Mouse (Mus musculus) liver, embryonic 16.5 days (tissue): ENCODE data around the gene Artn. TPM values are rescaled to one million over a fixed set of nuclear protein-coding genes. Genes with fewer than 3 reads are reported as not detected.

Experiments used
- ATAC-seq: fragments of 200-750 bp; cut with Nextera tagmentation; 2 replicates; pipeline ENCODE4 v1.8.0; 2017; ENCODE audit warnings: low read depth, mild to moderate bottlenecking, moderate number of reproducible peaks, moderate library complexity
- H3K27ac ChIP-seq: fragments of 300-500 bp; sonication (generic); 2 replicates; pipeline ENCODE4 v1.5.1; 2014; ENCODE audit warnings: mild to moderate bottlenecking, low read length
- H3K27me3 ChIP-seq: fragments of 300-500 bp; sonication (generic); 2 replicates; pipeline ENCODE4 v1.6.1; 2014; ENCODE audit warnings: low read depth, low read length, mixed read lengths; ENCODE audit not compliant: control insufficient read depth, insufficient read depth
- H3K36me3 ChIP-seq: fragments of 300-500 bp; sonication (generic); 2 replicates; pipeline ENCODE4 v1.6.1; 2014; ENCODE audit warnings: mild to moderate bottlenecking; ENCODE audit not compliant: control insufficient read depth, insufficient read depth
- H3K4me1 ChIP-seq: fragments of 300-500 bp; sonication (generic); 2 replicates; pipeline ENCODE4 v1.6.1; 2014; ENCODE audit warnings: low read depth, low read length, mixed read lengths; ENCODE audit not compliant: control insufficient read depth
- H3K4me2 ChIP-seq: fragments of 300-500 bp; sonication (generic); 2 replicates; pipeline ENCODE4 v1.6.1; 2014; ENCODE audit warnings: low read depth, low read length, mixed read lengths
- H3K4me3 ChIP-seq: fragments of 300-500 bp; sonication (generic); 2 replicates; pipeline ENCODE4 v1.5.1; 2014; ENCODE audit warnings: low read depth, mild to moderate bottlenecking, low read length
- H3K9ac ChIP-seq: fragments of 300-500 bp; sonication (generic); 2 replicates; pipeline ENCODE4 v1.6.1; 2014; ENCODE audit warnings: low read depth, low read length
- H3K9me3 ChIP-seq: fragments of 300-500 bp; sonication (generic); replicated peaks from 2 replicates; pipeline ENCODE4 v1.6.1; 2016; ENCODE audit warnings: low read length; ENCODE audit not compliant: control insufficient read depth
- WGBS: fragments of 180-500 bp; shearing (Covaris S2); extraction: QIAGEN DNeasy Blood & Tissue Kit; methylation state at CpG from one replicate; pipeline ENCODE4 v1.1.7; 2014; ENCODE audit not compliant: insufficient replicate concordance; 5-methylcytosine and 5-hydroxymethylcytosine counted together
- polyA plus RNA-seq: library from polyadenylated mRNA; unstranded; fragments of >200 nt; fragmentation: Nextera tagmentation; extraction: Ambion mirVana; gene quantifications from 2 replicates; pipeline ENCODE4 v1.2.1, GENCODE M21; 2015

Artn gene
- polyA plus RNA-seq, 1 experiment from 2014 or later, result 2.2 TPM

GRCm38 (mm10) chr4:117878703-117879102, 50.9 kb downstream of the Artn start:
- no peak overlapping the region for H3K27ac ChIP-seq
- H3K4me1 ChIP-seq, result peaks cover 11% of the 10 kb centered on the region
- H3K9me3 ChIP-seq, result no peaks in the 10 kb centered on the region
- H3K9ac ChIP-seq, result no peak overlapping the region
- no peak overlapping the region for H3K4me2 ChIP-seq
- H3K27me3 ChIP-seq, result peaks cover 40% of the 10 kb centered on the region
- no peak overlapping the region for H3K4me3 ChIP-seq
- no peaks in the 10 kb centered on the region for H3K36me3 ChIP-seq
- ATAC-seq, result no peak
- 49% methylated on average over 5 of the region's 5 CpGs for WGBS

GRCm38 (mm10) chr4:117878301-117878700, 51.3 kb downstream of the Artn start:
- no peaks in the 10 kb centered on the region for H3K36me3 ChIP-seq
- no peak for ATAC-seq
- H3K9me3 ChIP-seq, result no peaks in the 10 kb centered on the region
- H3K9ac ChIP-seq, result no peak overlapping the region
- WGBS, result 74% methylated on average over 10 of the region's 10 CpGs
- H3K27ac ChIP-seq, result no peak overlapping the region
- peaks cover 7% of the 10 kb centered on the region for H3K4me1 ChIP-seq
- peaks cover 36% of the 10 kb centered on the region for H3K27me3 ChIP-seq
- H3K4me2 ChIP-seq, result no peak overlapping the region
- no peak overlapping the region for H3K4me3 ChIP-seq

Other genes with a start within 250 kb of the Artn start
- gene Dmap1, start 247.5 kb downstream of the Artn start, polyA plus RNA-seq, result 15.8 and 17.1 TPM in 2 replicates
- gene Gm12845, start 205.4 kb downstream of the Artn start, polyA plus RNA-seq, result not detected in 2 replicates
- 0.05 TPM in 1 of 2 replicates, not detected in the other for gene Klf17, start 164.1 kb downstream of the Artn start, polyA plus RNA-seq
- gene Slc6a9, start 95.3 kb downstream of the Artn start, polyA plus RNA-seq, result 46.7 and 53.7 TPM in 2 replicates
- gene Ccdc24, start 57.2 kb downstream of the Artn start, polyA plus RNA-seq, result 0.88 and 1.1 TPM in 2 replicates
- 0.76 and 1.3 TPM in 2 replicates for gene B4galt2, start 46.3 kb downstream of the Artn start, polyA plus RNA-seq
- gene Atp6v0b, start 42.4 kb downstream of the Artn start, polyA plus RNA-seq, result 160 and 165 TPM in 2 replicates
- gene Dph2, start 37.7 kb downstream of the Artn start, polyA plus RNA-seq, result 5.1 and 5.8 TPM in 2 replicates
- gene Ipo13, start 14.8 kb downstream of the Artn start, polyA plus RNA-seq, result 17.4 and 17.5 TPM in 2 replicates
- gene St3gal3, start 205.2 kb upstream of the Artn start, polyA plus RNA-seq, result 2.2 and 2.5 TPM in 2 replicates